Mouse (Mus musculus): ENCODE measurements around the gene Tex46. TPM values are rescaled to one million over a fixed set of nuclear protein-coding genes. Genes with fewer than 3 reads are reported as not detected.

Tex46 gene
- total RNA-seq, 2 experiments from 2014 or later: not detected

DNA sequence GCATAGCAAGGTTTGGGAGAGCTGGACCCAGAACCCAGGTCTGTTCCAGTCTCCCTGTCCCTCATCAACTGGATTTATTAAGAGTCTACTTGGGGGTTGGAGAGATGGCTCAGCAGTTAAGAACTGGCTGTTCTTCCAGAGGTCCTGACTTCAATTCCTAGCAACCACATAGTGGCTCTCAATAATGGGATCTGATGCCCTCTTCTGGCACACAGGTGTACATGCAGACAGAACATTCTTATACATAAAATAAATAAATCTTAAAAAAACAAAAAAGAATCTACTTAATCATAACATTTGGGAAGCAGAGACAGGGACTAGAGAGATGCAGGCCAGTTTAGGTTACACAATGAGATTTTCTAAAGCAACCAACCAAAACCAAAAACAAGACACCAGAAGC is 25.8 kb downstream of the Tex46 start:
- no peak for DNase-seq

- no peak for DNase-seq
These were observed 26.3 kb downstream of the Tex46 start for GRCm38 (mm10) chr4:136636511-136636910.

DNA sequence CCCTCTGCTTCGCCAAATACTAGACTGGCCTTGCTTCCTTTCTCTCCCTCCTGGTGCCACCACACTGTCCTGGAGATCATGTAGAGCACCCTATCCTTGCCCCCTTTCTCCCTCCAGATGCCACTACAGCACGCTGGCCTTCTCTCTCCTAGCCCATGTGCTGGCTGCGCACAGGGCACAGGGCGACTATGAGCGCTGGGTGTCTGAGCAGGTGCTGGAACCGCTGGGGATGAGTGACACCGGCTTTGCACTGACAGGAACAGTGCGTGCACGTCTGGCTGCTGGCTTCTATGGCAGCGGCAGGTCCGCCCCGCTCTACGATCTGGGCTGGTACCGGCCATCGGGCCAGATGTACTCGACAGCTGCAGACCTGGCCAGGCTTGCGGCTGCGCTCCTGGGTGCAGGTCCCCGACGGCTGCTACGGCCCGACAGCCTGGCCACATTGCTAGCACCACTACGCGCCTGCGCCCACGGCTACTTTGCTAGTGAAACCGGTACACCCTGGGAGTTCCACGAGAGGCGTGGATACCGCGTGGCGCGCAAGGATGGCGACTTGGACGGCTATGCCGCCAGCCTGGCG is 26.8 kb downstream of the Tex46 start:
- DNase-seq: no peak

- peak; percentile 71 to 77 for DNase-seq
These were observed 27.5 kb downstream of the Tex46 start for GRCm38 (mm10) chr4:136637563-136638229.

DNA sequence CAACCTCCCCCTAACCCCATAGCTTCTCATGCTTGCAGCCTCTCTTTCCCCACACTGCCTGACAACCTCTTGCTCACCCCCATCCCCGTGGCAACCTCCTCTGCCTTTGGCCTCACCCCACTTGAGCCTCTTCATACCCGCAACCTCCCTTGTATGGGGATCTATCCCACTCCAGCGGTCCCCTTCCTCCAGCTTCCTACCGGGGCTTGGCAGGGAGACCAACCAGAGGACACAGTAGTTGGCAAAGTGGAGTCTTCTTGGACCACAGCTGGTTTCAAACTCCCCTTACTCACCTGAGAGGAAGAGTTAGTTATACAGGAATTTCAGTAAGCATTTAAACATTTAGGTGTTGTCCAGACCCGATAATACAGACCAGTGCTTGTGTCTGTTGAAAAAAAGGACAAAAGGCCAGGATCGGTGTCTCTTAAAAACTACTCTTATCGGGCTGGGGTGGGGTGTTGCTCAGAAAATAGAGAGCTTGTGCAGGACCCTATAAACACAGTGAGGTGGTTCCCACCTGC is 28.1 kb downstream of the Tex46 start:
- no peak for DNase-seq

DNA sequence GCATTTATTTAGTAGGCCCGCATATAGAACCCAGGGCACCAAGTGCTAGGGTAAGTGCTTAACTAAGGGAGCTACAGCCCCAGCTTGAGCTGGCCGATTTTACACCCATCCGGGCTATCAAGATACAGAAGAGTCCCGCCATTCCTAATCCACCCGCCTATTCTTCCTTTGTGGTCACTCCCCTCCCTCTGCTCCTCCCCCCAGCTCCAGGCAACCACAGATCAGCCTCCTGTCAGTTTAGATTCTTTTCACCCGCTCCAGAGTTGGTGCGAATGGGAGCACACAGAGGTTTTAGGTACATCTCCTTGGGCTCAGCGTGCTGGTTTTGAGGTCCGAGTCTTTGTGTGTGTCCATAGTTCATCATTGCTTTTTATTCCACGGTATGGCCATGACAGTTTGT is 28.7 kb downstream of the Tex46 start:
- DNase-seq: no peak

- DNase-seq: peak; percentile 84 to 88
These were observed 38.8 kb downstream of the Tex46 start for GRCm38 (mm10) chr4:136648922-136649479.

DNA sequence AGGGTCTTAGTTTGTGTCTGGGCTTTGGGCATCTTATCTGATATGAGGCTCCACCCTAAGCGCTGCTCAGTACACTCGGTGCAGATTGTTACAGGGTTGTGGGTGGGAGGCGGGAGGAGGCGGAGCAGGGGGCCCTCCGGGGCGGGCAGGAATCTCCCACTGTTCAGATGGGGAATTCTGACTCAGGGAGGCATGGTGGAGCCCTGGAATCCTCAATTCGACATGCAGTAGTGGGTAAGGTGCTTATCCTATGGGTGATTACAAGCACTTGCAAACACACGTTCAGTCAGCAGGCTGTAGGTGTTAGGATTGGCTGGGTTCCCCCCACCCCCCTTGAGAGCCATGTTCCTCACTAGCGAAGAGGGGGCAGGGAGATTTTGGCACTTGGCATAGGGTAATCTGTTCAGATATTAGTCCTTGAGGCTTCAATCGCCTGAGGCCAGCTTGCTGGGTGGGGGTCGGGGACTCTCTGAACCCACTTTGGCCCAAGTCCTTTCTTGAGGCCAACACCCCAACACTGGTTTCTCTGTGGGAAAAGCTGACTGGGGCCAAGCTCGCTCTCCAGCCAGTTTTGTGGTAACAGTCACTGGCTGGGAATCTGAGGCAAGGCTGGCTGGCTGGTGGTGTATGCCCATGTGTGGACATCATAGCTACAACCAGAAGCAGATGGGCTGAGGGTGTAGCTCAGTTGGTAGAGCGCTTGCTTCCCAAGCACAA is 39.4 kb downstream of the Tex46 start:
- peak; percentile 58 to 67 for DNase-seq

GRCm38 (mm10) chr4:136650261-136650660 is 40.0 kb downstream of the Tex46 start:
- no peak for DNase-seq

DNA sequence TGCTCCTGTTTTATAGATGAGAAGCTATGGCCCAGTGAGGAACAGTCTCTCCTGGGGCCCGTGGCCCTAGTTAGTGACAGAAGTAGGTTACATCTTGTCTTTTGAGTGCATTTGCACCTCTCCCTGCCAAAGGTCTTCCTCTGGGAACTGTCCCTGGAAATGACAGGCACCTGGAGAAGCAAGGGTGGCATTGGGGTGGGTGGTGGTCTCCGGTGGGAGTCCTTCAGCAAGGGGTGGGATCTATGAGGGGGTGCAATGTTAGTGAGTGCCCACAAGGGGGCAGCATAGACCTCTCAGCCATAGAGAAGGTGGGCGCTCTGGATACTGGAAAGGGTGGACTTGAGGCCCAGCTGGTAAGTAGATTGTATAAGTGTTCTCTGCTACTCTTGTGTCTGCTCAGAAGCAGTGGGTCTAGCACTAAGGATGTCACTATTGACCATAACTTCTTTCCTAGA is 41.1 kb downstream of the Tex46 start:
- DNase-seq: peak in 1 of 2 experiments; percentile 30

DNA sequence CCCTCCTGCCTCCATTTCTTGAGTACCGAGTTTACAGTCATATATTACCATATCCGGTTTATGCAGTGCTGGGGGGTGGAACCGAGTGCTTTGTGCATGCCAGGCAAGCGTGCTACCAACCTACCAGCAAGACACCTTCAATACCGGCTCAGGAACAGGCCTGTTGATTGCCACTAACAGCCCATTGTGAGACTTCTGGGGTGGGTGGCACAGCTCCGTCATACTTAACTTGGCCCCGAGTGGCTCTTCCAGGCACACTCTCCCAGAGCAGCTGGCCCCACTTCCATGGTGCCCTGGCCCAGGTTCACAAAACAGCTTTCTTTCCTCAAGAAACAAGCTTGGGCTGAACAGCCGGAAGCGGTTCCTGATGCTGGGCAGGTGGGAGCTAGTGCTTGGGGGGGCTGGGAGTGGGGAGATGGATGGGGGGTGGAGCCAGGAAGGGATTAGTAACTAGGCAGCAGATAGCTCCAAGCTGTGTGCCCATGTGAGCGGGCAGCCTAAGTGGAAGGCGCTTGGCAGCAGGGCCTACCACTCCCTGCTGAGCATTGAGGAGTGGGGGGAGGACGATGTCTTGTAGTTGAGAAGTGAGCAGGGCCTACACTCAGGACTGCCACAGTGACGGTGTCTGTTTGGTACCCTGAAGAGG is 41.8 kb downstream of the Tex46 start:
- peak; percentile 31 to 44 for DNase-seq

DNA sequence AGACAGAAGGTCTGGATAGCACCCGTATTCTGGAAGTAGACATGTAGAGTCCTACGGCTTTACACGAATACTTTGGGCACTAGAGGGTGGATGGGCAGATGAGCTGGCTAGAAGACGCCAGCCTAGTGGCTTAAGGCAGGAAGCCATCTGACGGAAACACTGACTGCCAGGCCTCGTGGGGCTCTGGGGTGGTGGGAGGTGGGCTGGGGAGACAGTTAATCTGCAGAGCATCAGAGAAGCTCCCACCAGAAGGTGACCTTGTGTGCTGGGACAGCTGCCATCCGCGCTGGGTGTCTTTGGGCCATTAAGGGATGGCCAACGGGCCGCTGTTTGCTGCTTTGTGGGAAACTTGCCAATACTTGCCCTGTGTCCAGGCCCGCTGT is 42.3 kb downstream of the Tex46 start:
- no peak for DNase-seq

DNA sequence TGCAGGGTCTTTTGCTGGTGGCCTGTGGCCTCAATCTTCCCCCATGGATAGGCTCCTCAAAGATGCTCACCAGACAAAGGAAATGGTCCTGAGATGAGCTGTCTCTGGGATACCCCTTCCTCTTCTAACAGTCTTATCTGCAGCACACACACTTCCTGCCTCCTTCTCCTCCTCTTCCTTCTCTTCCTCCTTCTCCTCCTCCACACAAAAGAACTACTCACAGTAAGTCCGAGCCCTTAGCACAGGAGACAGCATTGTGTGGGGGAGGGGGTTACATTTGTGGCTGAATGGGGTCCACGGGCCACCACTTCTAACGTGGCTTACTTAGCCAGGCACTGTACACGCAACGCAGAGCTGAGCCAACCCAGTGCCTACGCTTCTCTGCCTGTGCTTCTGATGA is 42.8 kb downstream of the Tex46 start:
- no peak for DNase-seq

GRCm38 (mm10) chr4:136653692-136654234 is 43.5 kb downstream of the Tex46 start:
- DNase-seq: no peak

DNA sequence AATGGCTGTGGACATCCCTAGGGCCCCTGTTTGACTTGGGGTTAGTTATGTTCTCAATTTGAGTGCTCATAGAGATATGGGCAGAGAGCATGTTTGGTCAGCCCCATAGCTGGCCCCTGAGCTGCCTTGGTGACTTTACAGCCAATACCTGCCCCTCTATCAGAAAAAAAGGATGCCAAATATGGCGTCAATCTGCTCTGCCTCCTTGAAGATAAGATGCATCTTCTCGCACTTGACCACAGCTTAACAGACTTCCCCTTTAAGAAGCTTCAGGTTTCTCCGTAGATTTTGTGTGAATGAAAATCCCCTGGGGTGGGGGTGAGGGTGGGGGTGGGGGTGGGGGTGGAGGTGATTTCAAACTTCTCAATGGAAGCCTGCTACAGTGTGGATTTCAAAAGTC is 47.7 kb downstream of the Tex46 start:
- DNase-seq: no peak

Small RNA genes within 50 kb of the gene (microRNA-seq; reads per million reads assigned to microRNA genes)
- gene Gm22180: 0 reads per million in 2 experiments

Other genes starting within 250 kb of the Tex46 start
- gene Htr1d, start 186.9 kb upstream of the Tex46 start, total RNA-seq (2021): under 1 TPM; 0.12 to 0.28 TPM
- gene 6030445D17Rik, start 148.2 kb upstream of the Tex46 start, total RNA-seq (2021): under 1 TPM; 0.51 to 0.65 TPM
- 100 to 1,000 TPM in 1 of 2 experiments, 10 to 100 TPM in 1; 95.2 to 111 TPM for gene Luzp1, start 140.7 kb upstream of the Tex46 start, total RNA-seq (2021)
- 10 to 100 TPM; 89.2 to 95.6 TPM for gene Kdm1a, start 7.7 kb upstream of the Tex46 start, total RNA-seq (2021)
- gene Lactbl1, start 12.2 kb downstream of the Tex46 start, total RNA-seq (2021): not detected
- 10 to 100 TPM; 24.5 to 26.2 TPM for gene Ephb2, start 225.6 kb downstream of the Tex46 start, total RNA-seq (2021)